Mouse (Mus musculus): ENCODE results near the gene Metap1d. TPM values are rescaled to one million over a fixed set of nuclear protein-coding genes. Genes with fewer than 3 reads are reported as not detected.

The Metap1d gene
- total and polyA plus RNA-seq, 3 experiments: 18.9 to 28.3 (median 21.5) TPM

GRCm38 (mm10) chr2:71493161-71493683 lies 40.1 kb downstream of the Metap1d start:
- in situ Hi-C loops (cut with MboI; ENCODE audit: low pct_ligation_motif_present, low pct_unique_long_range_greater_than_20kb, low sequenced_read_pairs) (no loop called here), dilution Hi-C loops (cut with MboI; ENCODE audit: extremely low pct_ligation_motif_present, extremely low pct_unique_long_range_greater_than_20kb, low sequenced_read_pairs) (no loop called here)
- Histone ChIP-seq H3K36me3 (replicated peaks in 1 of 2; ENCODE audit: control insufficient read depth in 1 of 2, insufficient read depth in 1 of 2, low read length in 1 of 2) (peaks cover 0 to 8% of the 10 kb centered on the region in 2 experiments), H3K9ac (ENCODE audit: insufficient read depth, low read depth) (no peak overlapping the region), H3K27ac (ENCODE audit: insufficient read depth, low read depth) (no peak overlapping the region), H3K79me2 (replicated peaks; ENCODE audit: control insufficient read depth, extremely low read depth, insufficient read depth, poor library complexity, severe bottlenecking) (no peaks in the 10 kb centered on the region), H3K4me3 (replicated peaks in 1 of 3; ENCODE audit: low read depth in 2 of 3, low read length in 2 of 3, poor library complexity in 1 of 3) (no peak overlapping the region), H3K4me2 (ENCODE audit: insufficient read depth, low read depth, poor library complexity, severe bottlenecking) (no peak overlapping the region), H3K27me3 (replicated peaks) (no peaks in the 10 kb centered on the region), H3K4me1 (ENCODE audit: control insufficient read depth in 1 of 2, insufficient read depth in 2 of 2) (peaks cover 6 to 36% of the 10 kb centered on the region in 2 experiments; a peak in 3 of 4 replicates), H3K9me3 (replicated peaks; ENCODE audit: low read length) (no peaks in the 10 kb centered on the region)
- no peak for TF ChIP-seq USF1 (IDR thresholded peaks at IDR 0.05; ENCODE audit: low read depth, low read length)
- no peak for TF ChIP-seq MAFK (IDR thresholded peaks at IDR 0.05; ENCODE audit: insufficient replicate concordance, low read length)
- TF ChIP-seq NRF1 (IDR thresholded peaks at IDR 0.05; ENCODE audit: low read depth, low read length): no peak
- TF ChIP-seq ZC3H11A (IDR thresholded peaks at IDR 0.05; ENCODE audit: low read depth, low read length): no peak
- no peak for TF ChIP-seq TBP (conservative IDR thresholded peaks at IDR 0.05; ENCODE audit: low read depth, low read length)
- no peak for TF ChIP-seq POLR2A (IDR thresholded peaks at IDR 0.05; ENCODE audit: low read depth, low read length)
- TF ChIP-seq BHLHE40 (IDR thresholded peaks at IDR 0.05; ENCODE audit: low read depth, low read length): no peak
- no peak for TF ChIP-seq UBTF (IDR thresholded peaks at IDR 0.05; ENCODE audit: low read depth, low read length)
- DNase-seq (ENCODE audit: extremely low read depth): no peak

GRCm38 (mm10) chr2:71494503-71494902 lies 41.4 kb downstream of the Metap1d start:
- H3K36me3 ChIP-seq (replicated peaks in 1 of 2; ENCODE audit: control insufficient read depth in 1 of 2, insufficient read depth in 1 of 2, low read length in 1 of 2): peaks cover 0 to 5% of the 10 kb centered on the region in 2 experiments
- H3K79me2 ChIP-seq (replicated peaks; ENCODE audit: control insufficient read depth, extremely low read depth, insufficient read depth, poor library complexity, severe bottlenecking): no peaks in the 10 kb centered on the region
- no peak for TF ChIP-seq ZC3H11A (IDR thresholded peaks at IDR 0.05; ENCODE audit: low read depth, low read length)
- H3K4me1 ChIP-seq (ENCODE audit: control insufficient read depth in 1 of 2, insufficient read depth in 2 of 2): peaks cover 6 to 36% of the 10 kb centered on the region in 2 experiments; a peak in 3 of 4 replicates
- in situ Hi-C loops (cut with MboI; ENCODE audit: low pct_ligation_motif_present, low pct_unique_long_range_greater_than_20kb, low sequenced_read_pairs): no loop called here
- H3K4me3 ChIP-seq (replicated peaks in 1 of 3; ENCODE audit: low read depth in 2 of 3, low read length in 2 of 3, poor library complexity in 1 of 3): no peak overlapping the region
- H3K27me3 ChIP-seq (replicated peaks): no peaks in the 10 kb centered on the region
- no peaks in the 10 kb centered on the region for H3K9me3 ChIP-seq (replicated peaks; ENCODE audit: low read length)
- no peak overlapping the region for H3K9ac ChIP-seq (ENCODE audit: insufficient read depth, low read depth)
- H3K27ac ChIP-seq (ENCODE audit: insufficient read depth, low read depth): no peak overlapping the region
- H3K4me2 ChIP-seq (ENCODE audit: insufficient read depth, low read depth, poor library complexity, severe bottlenecking): no peak overlapping the region
- DNase-seq (ENCODE audit: extremely low read depth): no peak
- dilution Hi-C loops (cut with MboI; ENCODE audit: extremely low pct_ligation_motif_present, extremely low pct_unique_long_range_greater_than_20kb, low sequenced_read_pairs): no loop called here

- Histone ChIP-seq H3K27ac (ENCODE audit: insufficient read depth, low read depth) (no peak overlapping the region), H3K4me1 (ENCODE audit: control insufficient read depth in 1 of 2, insufficient read depth in 2 of 2) (peaks cover 6 to 33% of the 10 kb centered on the region in 2 experiments; a peak in 3 of 4 replicates), H3K36me3 (replicated peaks in 1 of 2; ENCODE audit: control insufficient read depth in 1 of 2, insufficient read depth in 1 of 2, low read length in 1 of 2) (peaks cover 0 to under 1% of the 10 kb centered on the region in 2 experiments), H3K4me2 (ENCODE audit: insufficient read depth, low read depth, poor library complexity, severe bottlenecking) (no peak overlapping the region), H3K4me3 (replicated peaks in 1 of 3; ENCODE audit: low read depth in 2 of 3, low read length in 2 of 3, poor library complexity in 1 of 3) (no peak overlapping the region), H3K79me2 (replicated peaks; ENCODE audit: control insufficient read depth, extremely low read depth, insufficient read depth, poor library complexity, severe bottlenecking) (no peaks in the 10 kb centered on the region), H3K9me3 (replicated peaks; ENCODE audit: low read length) (no peaks in the 10 kb centered on the region), H3K9ac (ENCODE audit: insufficient read depth, low read depth) (no peak overlapping the region), H3K27me3 (replicated peaks) (no peaks in the 10 kb centered on the region)
- DNase-seq (ENCODE audit: extremely low read depth): no peak
- TF ChIP-seq IRF4 (IDR thresholded peaks at IDR 0.05; ENCODE audit: low read depth, low read length) (no peak), MAZ (IDR thresholded peaks at IDR 0.05; ENCODE audit: low read depth, low read length) (no peak), ZNF384 (IDR thresholded peaks at IDR 0.05; ENCODE audit: low read depth, low read length) (no peak), CHD1 (IDR thresholded peaks at IDR 0.05; ENCODE audit: low read depth, low read length) (no peak), MAX (IDR thresholded peaks at IDR 0.05; ENCODE audit: low read length) (no peak), E2F4 (IDR thresholded peaks at IDR 0.05; ENCODE audit: insufficient replicate concordance, low read depth, low read length) (no peak), ETS1 (conservative IDR thresholded peaks at IDR 0.05; ENCODE audit: low read depth, low read length) (no peak), RCOR1 (conservative IDR thresholded peaks at IDR 0.05; ENCODE audit: low read depth, low read length) (no peak)
- in situ Hi-C loops (cut with MboI; ENCODE audit: low pct_ligation_motif_present, low pct_unique_long_range_greater_than_20kb, low sequenced_read_pairs): no loop called here
- dilution Hi-C loops (cut with MboI; ENCODE audit: extremely low pct_ligation_motif_present, extremely low pct_unique_long_range_greater_than_20kb, low sequenced_read_pairs): no loop called here
Observed at GRCm38 (mm10) chr2:71494971-71495370, 41.9 kb downstream of the Metap1d start.

Data from CH12.LX (cell line).